Mouse (Mus musculus): ENCODE results near the gene Chad. TPM values are rescaled to one million over a fixed set of nuclear protein-coding genes. Genes with fewer than 3 reads are reported as not detected.

Chad gene
- total and polyA plus RNA-seq, 3 experiments: 0.08 to 0.11 TPM; not detected in 1

DNA sequence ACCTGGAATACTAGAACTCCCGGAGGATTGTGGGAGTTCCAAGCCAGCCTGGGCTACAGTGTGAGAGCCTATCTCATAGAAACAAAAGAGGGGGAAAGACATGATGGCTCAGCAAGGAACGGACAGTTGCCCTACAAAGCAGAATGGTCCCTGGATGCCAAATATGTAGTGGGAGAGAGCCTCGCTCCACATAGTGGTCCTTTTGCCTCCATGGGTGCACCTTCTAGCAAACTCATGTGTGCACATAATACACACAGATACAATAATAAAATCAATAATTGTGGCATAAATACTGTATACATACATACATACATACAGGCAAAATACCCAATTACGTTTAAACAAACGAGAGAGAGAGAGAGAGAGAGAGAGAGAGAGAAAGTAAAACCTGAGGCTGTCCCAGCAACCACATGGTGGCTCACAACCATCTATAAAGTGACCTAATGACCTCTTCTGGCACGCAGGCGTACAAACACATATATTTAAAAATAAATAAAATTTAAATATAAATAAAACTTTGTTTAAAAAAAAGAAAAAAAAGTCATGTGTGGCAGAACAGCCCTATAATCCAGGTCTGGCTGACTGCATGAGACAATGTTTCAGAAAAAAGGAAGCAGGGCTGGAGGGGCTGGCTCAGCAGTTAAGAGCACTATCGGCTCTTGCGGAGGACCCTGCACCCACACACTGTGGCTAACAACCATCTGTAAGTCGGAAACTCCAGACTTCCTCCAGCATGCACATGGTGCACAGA, 15.0 kb upstream of the Chad start (continued):
- TF ChIP-seq CHD1 (IDR thresholded peaks at IDR 0.05; ENCODE audit: low read depth, low read length) (peak; percentile 83; the same call in 1 of the 2 replicates), BHLHE40 (IDR thresholded peaks at IDR 0.05; ENCODE audit: borderline replicate concordance, low read depth, low read length) (no peak; the same call in 1 of the 2 replicates), GABPA (IDR thresholded peaks at IDR 0.05; ENCODE audit: low read depth, low read length) (no peak), RCOR1 (IDR thresholded peaks at IDR 0.05; ENCODE audit: low read depth, low read length) (no peak), POLR2A (IDR thresholded peaks at IDR 0.05; ENCODE audit: control insufficient read depth in 1 of 2, insufficient read depth in 1 of 2, low read depth in 1 of 2, low read length in 2 of 2, poor library complexity in 1 of 2) (peak in 1 of 2 experiments; percentile 75; a peak in 2 of 4 replicates), NRF1 (IDR thresholded peaks at IDR 0.05; ENCODE audit: insufficient read depth, low read depth, low read length, poor library complexity, severe bottlenecking) (no peak), NELFE (IDR thresholded peaks at IDR 0.05; ENCODE audit: low read depth, low read length) (peak; percentile 43), ETS1 (IDR thresholded peaks at IDR 0.05; ENCODE audit: low read depth, low read length) (peak; percentile 83), SMC3 (IDR thresholded peaks at IDR 0.05; ENCODE audit: low read depth, low read length) (no peak), MYB (IDR thresholded peaks at IDR 0.05; ENCODE audit: low read depth, low read length) (no peak), POLR2AphosphoS2 (IDR thresholded peaks at IDR 0.05; ENCODE audit: low read length) (peak; percentile 31; the same call in 1 of the 2 replicates), MAFK (IDR thresholded peaks at IDR 0.05; ENCODE audit: borderline replicate concordance, low read depth, low read length) (peak; percentile 39; the same call in 1 of the 2 replicates)

DNA sequence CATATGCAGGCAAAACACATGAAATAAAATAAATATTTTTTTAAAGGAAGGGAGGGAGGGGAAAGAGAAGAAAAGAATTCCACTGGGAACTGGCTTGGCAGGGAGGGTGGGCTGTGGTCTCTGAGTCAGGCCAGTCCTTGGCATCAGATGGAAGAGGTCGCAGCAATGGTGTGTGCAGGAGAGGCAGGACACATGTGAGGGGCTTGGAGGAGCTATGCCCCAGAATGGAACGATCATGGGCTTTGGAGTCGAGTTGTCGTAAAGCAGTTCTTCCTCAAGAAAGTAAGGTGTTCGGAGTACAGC, 14.5 kb upstream of the Chad start:
- H3K79me2 ChIP-seq (ENCODE audit: control insufficient read depth, insufficient read depth, low read length, poor library complexity): peaks cover 14% of the 10 kb centered on the region
- no peak for DNase-seq (ENCODE audit: low read depth, low spot score)
- H3K4me1 ChIP-seq (ENCODE audit: control insufficient read depth in 1 of 2, insufficient read depth in 2 of 2, low read length in 2 of 2): peaks cover 0 to 13% of the 10 kb centered on the region in 2 experiments; a peak in 2 of 4 replicates
- H3K9ac ChIP-seq (ENCODE audit: control insufficient read depth, low read depth, low read length, poor library complexity, severe bottlenecking): peak overlapping the region; percentile 54
- H3K27ac ChIP-seq (ENCODE audit: control insufficient read depth, low read depth, low read length): peak overlapping the region; percentile 91
- TF ChIP-seq CHD2 (IDR thresholded peaks at IDR 0.05; ENCODE audit: low read length) (peak; percentile 5; the same call in 1 of the 2 replicates), TCF12 (IDR thresholded peaks at IDR 0.05; ENCODE audit: low read depth, low read length) (no peak), POLR2A (IDR thresholded peaks at IDR 0.05; ENCODE audit: control insufficient read depth in 1 of 2, insufficient read depth in 1 of 2, low read depth in 1 of 2, low read length in 2 of 2, poor library complexity in 1 of 2) (peak in 1 of 2 experiments; percentile 5; a peak in 1 of 4 replicates), RCOR1 (IDR thresholded peaks at IDR 0.05; ENCODE audit: low read depth, low read length) (no peak)
- H3K27me3 ChIP-seq (ENCODE audit: control insufficient read depth in 1 of 2, insufficient read depth in 2 of 2, low read length in 2 of 2): no peaks in the 10 kb centered on the region
- H3K4me3 ChIP-seq (ENCODE audit: control insufficient read depth in 1 of 2, insufficient read depth in 1 of 2, low read depth in 2 of 2, low read length in 2 of 2): peak overlapping the region in 1 of 2 experiments; percentile 7; a peak in 1 of 4 replicates
- H3K36me3 ChIP-seq (ENCODE audit: control insufficient read depth in 1 of 2, insufficient read depth in 2 of 2, low read length in 2 of 2): peaks cover 0 to 12% of the 10 kb centered on the region in 2 experiments; a peak in 2 of 4 replicates
- no peaks in the 10 kb centered on the region for H3K9me3 ChIP-seq (replicated peaks; ENCODE audit: insufficient read depth, low read length)

DNA sequence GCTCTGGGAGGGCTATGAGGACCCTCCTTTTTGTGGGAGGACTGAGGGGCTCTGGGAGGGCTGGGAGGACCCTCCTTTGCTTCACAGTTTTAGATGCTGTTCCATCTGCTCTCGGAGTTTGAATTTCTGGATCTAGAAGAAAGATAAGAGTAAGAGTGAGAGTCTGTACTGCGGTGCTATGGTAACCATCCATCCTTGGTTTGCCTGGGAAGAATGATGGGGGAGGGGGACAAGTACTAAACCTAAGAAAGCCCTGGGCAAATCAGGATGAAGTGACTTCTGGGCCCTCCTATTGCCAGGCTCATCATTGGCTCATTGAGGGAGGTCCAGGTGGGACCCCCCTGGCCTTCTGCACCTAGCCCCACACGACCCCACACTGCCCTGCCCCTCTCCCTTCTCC, 6.6 kb upstream of the Chad start:
- Histone ChIP-seq H3K27ac (ENCODE audit: control insufficient read depth, low read depth, low read length) (no peak overlapping the region), H3K9me3 (replicated peaks; ENCODE audit: insufficient read depth, low read length) (no peaks in the 10 kb centered on the region), H3K4me3 (ENCODE audit: control insufficient read depth in 1 of 2, insufficient read depth in 1 of 2, low read depth in 2 of 2, low read length in 2 of 2) (no peak overlapping the region), H3K4me1 (ENCODE audit: control insufficient read depth in 1 of 2, insufficient read depth in 2 of 2, low read length in 2 of 2) (no peaks in the 10 kb centered on the region), H3K9ac (ENCODE audit: control insufficient read depth, low read depth, low read length, poor library complexity, severe bottlenecking) (no peak overlapping the region), H3K79me2 (ENCODE audit: control insufficient read depth, insufficient read depth, low read length, poor library complexity) (no peaks in the 10 kb centered on the region), H3K36me3 (ENCODE audit: control insufficient read depth in 1 of 2, insufficient read depth in 2 of 2, low read length in 2 of 2) (no peaks in the 10 kb centered on the region), H3K27me3 (ENCODE audit: control insufficient read depth in 1 of 2, insufficient read depth in 2 of 2, low read length in 2 of 2) (no peaks in the 10 kb centered on the region)
- no peak for DNase-seq (ENCODE audit: low read depth, low spot score)
- no peak for TF ChIP-seq ZKSCAN1 (IDR thresholded peaks at IDR 0.05; ENCODE audit: low read depth, low read length)
- no peak for TF ChIP-seq ZC3H11A (IDR thresholded peaks at IDR 0.05; ENCODE audit: low read depth, low read length)
- TF ChIP-seq NELFE (IDR thresholded peaks at IDR 0.05; ENCODE audit: low read depth, low read length): no peak
- no peak for TF ChIP-seq TAL1 (IDR thresholded peaks at IDR 0.05; ENCODE audit: low read length)

Measured in MEL (cell line).